Mouse (Mus musculus): ENCODE data around the gene Capn5.

Gene Capn5

DNA sequence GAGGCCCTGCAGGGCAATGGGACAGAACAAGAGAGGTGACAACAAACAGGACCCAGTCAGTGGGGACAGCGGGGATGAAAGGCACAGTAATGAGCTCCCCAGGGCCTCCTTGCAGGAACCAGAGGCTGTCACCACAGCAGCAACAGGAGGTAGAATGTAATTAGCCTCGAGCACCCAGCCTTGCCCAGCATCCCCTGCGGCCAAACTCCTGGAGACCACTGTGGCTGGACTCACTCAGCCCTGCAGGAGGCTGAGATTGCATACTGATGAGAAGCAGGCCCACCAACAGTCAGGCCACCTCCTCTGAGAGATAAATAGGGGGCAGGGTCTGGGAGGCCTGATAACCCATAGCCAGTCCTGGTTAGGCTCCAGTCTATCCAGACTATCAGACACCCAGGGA, 28.3 kb downstream of the Capn5 start:
- in situ Hi-C loops (cut with MboI, MseI) = loop anchor here (10.0 kb wide), 1 partner anchor 195 kb away; no protein-coding TSS in a partner anchor

DNA sequence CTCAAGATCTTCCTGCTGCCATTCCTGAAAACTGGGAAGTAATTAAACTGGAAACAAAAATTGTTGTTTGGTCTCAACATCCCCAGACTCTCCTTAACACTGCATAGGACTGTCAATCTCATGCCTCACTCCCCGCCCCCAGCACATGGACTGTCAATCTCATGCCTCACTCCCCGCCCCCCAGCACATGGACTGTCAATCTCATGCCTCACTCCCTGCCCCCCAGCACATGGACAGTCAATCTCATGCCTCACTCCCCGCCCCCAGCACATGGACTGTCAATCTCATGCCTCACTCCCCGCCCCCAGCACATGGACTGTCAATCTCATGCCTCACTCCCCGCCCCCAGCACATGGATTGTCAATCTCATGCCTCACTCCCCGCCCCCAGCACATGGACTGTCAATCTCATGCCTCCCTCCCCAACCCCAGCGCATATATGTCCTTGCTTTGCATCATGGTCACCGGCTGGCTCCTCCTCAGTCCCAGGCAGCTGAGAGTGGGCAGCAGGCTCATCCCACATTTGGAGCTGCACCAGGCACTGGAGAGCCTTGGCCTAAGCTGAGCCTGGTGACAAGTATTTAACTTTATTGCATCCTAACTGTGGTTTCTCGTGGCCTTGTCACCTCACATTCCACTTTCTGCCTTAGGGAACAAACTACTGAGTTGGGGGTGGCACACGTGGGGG, 29.2 kb downstream of the Capn5 start:
- in situ Hi-C loops (cut with MboI, MseI) = no loop called here

- in situ Hi-C loops (cut with MboI, MseI) = no loop called here
Measured at GRCm38 (mm10) chr7:98147766-98148165, 30.3 kb downstream of the Capn5 start.

GRCm38 (mm10) chr7:98146447-98146845, 31.6 kb downstream of the Capn5 start:
- in situ Hi-C loops (cut with MboI, MseI) = no loop called here

GRCm38 (mm10) chr7:98145842-98146446, 32.1 kb downstream of the Capn5 start:
- in situ Hi-C loops (cut with MboI, MseI) = no loop called here

DNA sequence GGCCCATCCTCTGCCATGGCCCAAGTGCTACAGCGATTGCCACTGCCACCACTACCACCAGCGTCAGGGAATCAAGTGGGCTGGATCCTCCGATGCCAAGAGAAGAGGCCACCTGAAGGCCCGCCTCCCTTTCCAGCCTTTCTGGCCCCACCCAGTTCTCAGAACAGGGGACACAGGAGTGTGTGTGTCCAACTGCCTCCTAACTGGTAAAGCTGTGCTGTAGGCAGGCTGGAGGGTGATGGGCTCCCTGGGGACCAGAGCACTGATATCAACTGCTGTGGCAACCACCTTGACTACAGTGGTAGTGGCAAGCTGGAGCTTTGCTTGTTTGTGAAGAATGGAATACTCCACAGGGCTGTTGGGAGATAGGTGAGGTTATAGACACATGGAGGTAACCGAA, 32.7 kb downstream of the Capn5 start, which contains the start of gene Omp:
Gene Omp (minus strand): TSS at position 101 of the 400 bp plus-strand sequence.
- in situ Hi-C loops (cut with MboI, MseI) = no loop called here

DNA sequence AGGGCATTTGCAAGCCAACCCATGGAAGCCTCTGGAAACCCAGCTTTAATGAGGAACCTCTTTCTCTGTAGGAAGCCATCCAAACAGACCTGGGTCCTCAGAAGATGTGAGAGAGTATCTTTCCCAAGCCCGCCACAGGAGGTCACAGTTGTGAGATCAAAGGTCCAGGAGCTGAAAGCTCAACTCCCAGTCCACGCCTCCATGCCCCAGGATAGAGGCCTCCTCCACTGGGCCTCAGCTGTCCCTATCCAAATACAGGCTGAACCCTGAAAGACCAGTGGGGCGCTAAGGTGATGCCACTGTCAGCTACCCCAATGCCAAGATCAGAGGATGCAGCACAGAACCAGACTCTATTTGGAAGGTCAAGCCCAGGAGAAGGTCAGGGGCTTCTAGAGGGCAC, 35.4 kb downstream of the Capn5 start:
- in situ Hi-C loops (cut with MboI, MseI) = no loop called here

DNA sequence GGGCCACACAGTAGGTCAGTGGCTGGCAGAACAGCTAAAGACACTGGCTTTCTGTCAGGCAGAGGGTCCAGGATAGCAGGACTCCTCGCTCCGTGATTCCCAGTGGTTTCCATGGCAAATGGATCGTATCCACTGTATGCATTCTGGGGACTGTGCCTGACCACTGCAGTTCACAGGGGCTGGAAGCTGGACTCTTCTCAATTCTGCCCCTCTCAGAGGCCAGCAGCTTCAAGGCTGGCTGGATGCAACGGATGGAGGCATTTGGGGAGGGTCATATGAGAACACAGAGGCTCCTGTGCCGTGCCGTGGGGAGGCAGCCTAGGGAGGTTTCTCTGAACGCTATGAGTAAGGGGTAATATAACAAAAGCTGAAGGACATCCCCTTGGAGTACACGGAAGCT, 35.8 kb downstream of the Capn5 start:
- in situ Hi-C loops (cut with MboI, MseI) = no loop called here

- in situ Hi-C loops (cut with MboI, MseI) = no loop called here
Measured at GRCm38 (mm10) chr7:98141206-98141605, 36.9 kb downstream of the Capn5 start.

DNA sequence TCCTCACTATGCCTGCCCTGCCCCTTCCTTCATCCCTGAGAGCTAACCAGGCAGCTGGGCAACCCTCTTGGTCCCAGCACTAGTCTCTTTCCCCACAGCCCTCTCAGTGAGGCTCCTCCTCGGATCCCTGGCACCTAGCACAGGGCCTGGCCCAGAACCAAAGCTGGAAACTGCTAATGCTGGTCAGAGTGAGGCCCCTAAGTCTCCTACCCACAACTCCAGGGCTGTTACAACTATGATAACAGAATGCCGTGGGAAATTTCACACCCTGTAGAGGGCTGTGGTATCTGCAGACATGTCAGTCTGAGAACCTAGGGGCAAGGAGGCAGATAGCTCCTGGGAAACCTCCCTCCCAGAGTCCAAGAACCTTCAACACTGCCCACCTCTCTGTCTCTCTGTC, 37.5 kb downstream of the Capn5 start:
- in situ Hi-C loops (cut with MboI, MseI) = no loop called here

- in situ Hi-C loops (cut with MboI, MseI) = no loop called here
Measured at GRCm38 (mm10) chr7:98139216-98139615, 38.9 kb downstream of the Capn5 start.

DNA sequence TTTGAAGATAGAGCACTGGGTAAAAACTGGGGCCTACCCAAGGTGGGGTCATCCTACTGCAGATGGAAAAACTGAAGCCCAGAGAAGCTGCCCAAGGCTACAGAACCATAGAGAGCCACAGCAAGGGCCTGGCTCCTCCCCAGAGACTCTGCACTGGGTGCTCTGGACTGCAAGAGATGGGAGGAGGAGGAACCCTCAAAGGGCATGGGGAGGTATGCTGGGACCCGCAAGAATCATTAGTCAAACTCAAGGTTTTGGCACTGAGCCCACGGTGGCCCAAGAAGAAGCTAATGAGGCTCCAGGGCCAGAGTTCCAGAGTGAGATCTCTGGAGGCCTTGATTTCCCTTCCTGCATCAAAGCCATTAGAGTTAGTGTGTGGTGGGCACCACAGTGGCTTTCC, 40.1 kb downstream of the Capn5 start:
- in situ Hi-C loops (cut with MboI, MseI) = no loop called here

DNA sequence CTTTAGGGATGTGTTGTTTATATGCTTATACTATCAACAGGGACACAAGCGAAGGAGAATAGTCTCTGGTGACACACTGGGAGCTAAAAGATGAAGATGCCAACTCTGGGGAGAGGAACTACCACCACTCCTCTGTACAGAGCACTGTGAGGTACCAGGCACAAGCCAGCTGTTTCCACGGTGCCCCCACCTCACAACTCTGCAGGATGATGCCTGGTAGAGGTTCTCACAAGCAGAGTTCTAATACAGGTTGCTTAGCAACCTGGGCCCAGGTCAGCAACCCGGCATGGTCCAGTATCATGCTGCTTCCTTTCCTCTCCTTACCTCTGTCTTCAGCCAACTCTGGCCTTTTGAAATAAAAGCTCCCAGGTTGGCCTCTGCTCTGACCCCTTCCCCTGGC, 40.5 kb downstream of the Capn5 start:
- in situ Hi-C loops (cut with MboI, MseI) = no loop called here

GRCm38 (mm10) chr7:98131751-98132150, 46.3 kb downstream of the Capn5 start:
- in situ Hi-C loops (cut with MboI, MseI) = no loop called here

DNA sequence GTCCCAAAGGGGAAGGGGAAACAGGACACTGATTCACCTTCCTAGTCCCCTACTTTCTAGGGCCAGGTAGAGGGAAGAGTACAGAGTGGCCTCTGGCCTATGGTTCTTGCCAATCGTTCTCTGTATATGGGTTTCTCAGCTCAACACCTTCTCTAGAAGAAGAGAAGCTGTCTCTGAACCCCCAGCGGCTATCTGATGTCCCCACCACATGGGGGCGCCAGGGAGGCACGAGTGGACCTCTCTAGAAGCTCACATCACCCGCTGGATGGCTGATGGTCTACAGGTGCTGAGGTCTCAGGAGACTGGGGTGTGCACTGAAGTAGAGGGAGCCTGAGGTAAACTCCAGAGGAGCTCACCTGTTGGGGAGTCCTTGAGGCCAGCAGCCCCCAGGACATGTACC, 52.6 kb downstream of the Capn5 start:
- in situ Hi-C loops (cut with MboI, MseI) = no loop called here

DNA sequence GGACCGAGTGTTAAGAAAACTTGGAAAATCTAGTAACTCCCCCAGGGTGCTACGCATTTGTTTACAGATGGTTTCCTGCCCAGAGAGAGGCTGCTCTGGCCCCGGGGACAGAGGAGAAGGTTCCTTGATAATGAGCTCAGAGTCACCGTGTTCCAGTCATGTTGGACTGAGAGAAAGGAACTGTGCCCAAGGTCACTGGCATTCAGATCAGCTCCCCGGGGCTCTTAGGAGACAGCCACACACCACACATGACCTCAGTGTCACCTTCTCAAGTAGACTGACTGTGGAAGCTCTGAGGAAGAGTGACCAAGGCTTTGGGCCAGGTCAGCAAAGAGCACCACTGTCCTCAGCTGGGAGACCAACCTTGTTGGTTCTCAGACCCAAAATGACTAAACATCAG, 53.4 kb downstream of the Capn5 start:
- in situ Hi-C loops (cut with MboI, MseI) = loop anchor here (5.0 kb wide), 1 partner anchor 377 kb away; no protein-coding TSS in a partner anchor

DNA sequence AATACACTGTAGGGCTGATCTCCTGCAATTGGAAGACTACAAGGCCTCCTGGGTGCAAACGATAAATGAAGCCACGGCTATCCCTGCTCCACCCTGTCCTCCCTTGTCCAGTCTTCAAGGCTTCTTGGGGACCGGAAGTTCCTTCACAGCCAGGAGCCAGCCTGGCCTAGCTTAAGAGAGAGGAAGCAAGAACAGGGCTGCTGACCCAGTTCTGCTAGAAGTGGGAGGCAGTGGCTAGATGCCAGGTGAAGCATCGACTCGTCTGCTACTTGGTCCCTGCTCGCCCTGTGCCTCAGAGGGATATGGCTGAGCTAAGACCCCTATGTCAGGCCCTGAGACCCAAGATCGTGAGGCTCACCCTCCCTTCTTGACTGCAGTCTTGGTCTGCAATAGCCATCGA, 56.4 kb downstream of the Capn5 start:
- in situ Hi-C loops (cut with MboI, MseI) = loop anchor here (5.0 kb wide), 1 partner anchor 374 kb away; no protein-coding TSS in a partner anchor

DNA sequence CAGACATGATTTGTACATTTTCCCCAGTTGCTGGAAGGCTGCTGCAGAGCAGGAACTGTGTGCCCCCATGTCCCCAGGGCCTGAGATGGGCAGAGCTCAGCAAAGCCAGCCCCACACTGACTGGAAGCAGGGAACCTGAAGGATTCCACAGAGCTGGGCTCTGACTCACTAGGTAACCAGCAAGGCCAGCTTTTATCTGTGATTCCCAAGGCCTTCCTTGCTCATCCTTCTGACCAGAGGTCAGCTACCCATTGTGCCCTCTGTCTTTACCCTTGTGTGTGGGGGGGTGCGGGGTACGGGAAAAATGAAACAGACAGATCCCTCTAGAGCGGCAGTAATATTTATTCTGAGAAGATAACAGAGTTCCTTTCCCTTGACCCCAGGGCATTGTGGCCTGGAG, 56.8 kb downstream of the Capn5 start:
- in situ Hi-C loops (cut with MboI, MseI) = loop anchor here (5.0 kb wide), 1 partner anchor 374 kb away; no protein-coding TSS in a partner anchor

- in situ Hi-C loops (cut with MboI, MseI) = loop anchor here (5.0 kb wide), 1 partner anchor 373 kb away; no protein-coding TSS in a partner anchor
Measured at GRCm38 (mm10) chr7:98120325-98120724, 57.7 kb downstream of the Capn5 start.

- in situ Hi-C loops (cut with MboI, MseI) = loop anchor here (5.0 kb wide), 2 partner anchors 48 to 373 kb away; no protein-coding TSS in a partner anchor
Measured at GRCm38 (mm10) chr7:98119961-98120232, 58.2 kb downstream of the Capn5 start.

GRCm38 (mm10) chr7:98119179-98119960, 58.7 kb downstream of the Capn5 start, which contains the start of gene Myo7a:
Gene Myo7a (minus strand): TSS chr7:98119524.
- in situ Hi-C loops (cut with MboI, MseI) = loop anchor here (5.0 kb wide), 1 partner anchor 47 kb away; no protein-coding TSS in a partner anchor

GRCm38 (mm10) chr7:98117012-98117660, 60.9 kb downstream of the Capn5 start:
- in situ Hi-C loops (cut with MboI, MseI) = loop anchor here (5.0 kb wide), 1 partner anchor 45 kb away; no protein-coding TSS in a partner anchor

Measured in regulatory T cell (primary cell).